Mouse (Mus musculus) testis, adult 2 months (tissue): ENCODE measurements around the gene Dennd2c.

Experiments
- CTCF ChIP-seq: fragments of 200-500 bp; IDR thresholded peaks from 2 replicates; pipeline ENCODE4 v1.5.1; 2012; ENCODE audit warnings: low read depth, mild to moderate bottlenecking, inconsistent platforms, low read length, moderate library complexity; ENCODE audit not compliant: control insufficient read depth, insufficient read depth, insufficient replicate concordance
- POLR2A ChIP-seq: fragments of 200-500 bp; IDR thresholded peaks from 2 replicates; pipeline ENCODE4 v1.6.1; 2012; ENCODE audit warnings: low read depth, mild to moderate bottlenecking, inconsistent platforms, low read length, moderate library complexity; ENCODE audit not compliant: control insufficient read depth

GRCm38 (mm10) chr3:103179527-103179926, 77.1 kb downstream of the Dennd2c start:
- TF ChIP-seq POLR2A (no peak), CTCF (no peak)
